Mouse (Mus musculus): ENCODE measurements around the gene Sptbn4.

Gene Sptbn4

DNA sequence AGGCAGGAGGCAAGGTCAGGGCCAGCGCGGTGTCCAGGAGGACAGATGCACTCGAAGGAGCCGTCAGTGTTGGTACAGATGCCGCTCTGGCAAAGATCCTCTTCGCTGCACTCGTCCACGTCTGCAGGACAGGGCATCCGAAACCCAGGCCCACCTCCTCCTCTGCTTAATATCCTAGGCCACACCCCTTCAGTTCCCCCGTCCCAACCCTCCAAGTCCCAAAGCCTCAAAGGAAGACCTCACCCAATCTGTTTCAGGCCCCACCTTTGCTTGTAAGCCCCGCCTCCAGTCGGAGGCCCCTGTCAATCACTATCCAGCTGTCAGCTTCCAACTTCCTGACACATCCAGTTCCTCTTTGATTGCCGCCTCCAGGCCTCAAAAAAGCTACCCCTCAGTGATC, 125.2 kb downstream of the Sptbn4 start:
- DNase-seq: peak; percentile 97

DNA sequence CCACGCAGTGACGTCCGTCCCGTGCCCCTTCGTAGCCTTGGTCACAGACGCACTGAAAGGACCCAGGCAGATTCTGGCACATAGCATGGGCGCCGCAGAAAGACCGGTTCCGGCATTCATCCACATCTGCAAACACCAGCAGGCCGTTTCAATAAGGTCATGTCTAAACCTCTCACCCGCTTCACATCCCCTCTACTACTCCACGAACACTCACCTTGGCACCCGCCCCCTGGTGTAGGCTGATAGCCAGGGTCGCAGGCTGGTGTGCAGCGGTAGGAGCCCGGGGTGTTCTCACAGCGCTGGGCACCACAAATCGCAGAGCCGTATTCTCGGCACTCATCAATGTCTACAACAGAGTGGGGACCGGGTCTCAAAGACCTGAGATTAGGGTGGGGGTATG, 128.1 kb downstream of the Sptbn4 start:
- DNase-seq: peak; percentile 91

DNA sequence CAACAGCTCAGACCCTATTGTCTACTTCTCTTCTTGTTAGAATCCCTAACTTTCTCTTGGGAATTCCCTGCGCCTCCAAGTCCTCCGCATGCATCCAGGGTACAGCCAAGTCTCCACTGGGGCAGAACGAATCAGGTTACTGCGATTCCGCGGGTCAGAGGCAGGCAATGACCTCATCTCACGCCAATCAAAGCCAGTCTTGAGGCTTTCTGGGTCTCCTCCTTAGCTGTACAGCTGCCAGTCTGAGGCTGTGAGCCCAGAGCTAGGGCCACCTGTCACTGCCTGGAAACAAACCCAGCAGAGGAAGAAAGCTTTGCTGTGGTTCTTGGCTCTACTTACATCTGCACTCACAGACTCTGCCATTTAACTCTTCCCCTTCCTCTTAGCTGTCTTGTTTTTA, 131.5 kb downstream of the Sptbn4 start:
- peak; percentile 99 for DNase-seq

DNA sequence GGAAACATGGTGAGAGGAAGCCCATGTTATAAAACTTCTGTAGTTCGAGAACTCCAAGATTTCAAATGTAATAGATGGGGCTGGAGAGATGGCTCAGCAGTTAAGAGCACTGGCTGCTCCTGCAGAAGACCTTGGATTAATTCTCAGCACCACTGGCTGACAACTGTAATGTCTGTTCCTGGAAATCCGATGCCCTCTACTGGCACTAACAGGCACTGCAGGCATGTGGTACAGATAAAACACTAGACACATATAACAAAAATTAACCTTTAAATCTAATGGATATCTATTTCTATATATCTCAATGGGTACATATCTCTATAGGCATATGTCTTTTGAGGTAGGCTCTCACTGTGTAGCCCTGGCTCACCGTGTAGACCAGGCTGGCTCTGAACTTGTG, 133.1 kb downstream of the Sptbn4 start:
- no peak for DNase-seq

DNA sequence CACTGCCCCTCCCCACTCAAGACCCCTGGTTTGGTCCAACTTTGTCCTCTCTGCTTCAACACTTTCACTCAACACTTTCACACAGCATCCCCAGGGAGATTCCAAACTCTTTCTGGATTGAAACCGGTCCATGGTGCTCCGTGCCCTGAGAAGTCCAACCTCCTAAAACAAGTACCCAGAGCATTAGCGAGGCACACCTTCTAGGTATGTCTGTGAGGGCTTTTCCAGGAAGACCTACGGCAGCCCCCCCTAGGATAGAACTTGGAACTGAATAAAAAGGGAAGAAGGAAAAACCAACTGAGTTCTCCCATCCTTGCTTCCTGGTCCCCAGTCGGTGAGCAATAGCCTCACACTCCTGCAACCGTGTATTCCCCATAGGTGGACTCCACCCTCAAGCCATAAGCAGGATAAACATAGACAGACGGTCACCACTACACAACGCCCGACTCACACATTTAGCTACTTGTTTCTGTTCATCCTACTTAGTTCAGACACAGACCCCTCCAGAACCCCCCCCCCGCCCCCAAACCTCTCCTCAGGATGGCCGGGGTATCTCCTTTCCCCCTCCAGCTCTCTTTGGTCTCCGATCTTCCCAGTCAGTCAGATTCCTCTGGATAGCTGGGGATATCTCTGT, 135.7 kb downstream of the Sptbn4 start:
- DNase-seq: peak; percentile 85

DNA sequence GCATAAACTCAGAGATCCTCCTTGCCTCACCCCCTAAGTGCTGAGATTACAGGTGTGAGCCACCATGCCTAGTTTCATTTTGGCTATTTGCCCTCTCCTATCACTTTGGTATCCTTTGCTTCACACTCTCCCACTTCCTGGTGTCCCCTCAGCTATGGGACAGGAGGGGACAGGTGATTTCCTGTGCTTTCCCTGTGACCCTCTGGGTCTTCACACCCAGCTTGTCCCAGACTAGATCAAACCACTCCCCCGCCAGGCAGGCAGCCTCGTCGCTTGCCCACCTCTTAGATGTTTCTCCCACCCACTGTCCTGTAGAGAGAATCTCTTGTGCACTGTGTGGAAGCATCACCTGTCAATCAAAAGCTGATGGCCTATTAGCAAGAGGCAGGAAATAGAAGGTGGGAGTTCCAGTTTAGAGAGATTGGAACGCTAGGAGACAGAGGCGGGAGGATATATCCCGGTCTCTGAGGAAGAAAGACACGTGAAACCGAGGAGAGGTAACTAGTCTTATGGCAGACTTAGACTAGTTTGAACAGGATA, 136.4 kb downstream of the Sptbn4 start:
- peak; percentile 91 for DNase-seq

DNA sequence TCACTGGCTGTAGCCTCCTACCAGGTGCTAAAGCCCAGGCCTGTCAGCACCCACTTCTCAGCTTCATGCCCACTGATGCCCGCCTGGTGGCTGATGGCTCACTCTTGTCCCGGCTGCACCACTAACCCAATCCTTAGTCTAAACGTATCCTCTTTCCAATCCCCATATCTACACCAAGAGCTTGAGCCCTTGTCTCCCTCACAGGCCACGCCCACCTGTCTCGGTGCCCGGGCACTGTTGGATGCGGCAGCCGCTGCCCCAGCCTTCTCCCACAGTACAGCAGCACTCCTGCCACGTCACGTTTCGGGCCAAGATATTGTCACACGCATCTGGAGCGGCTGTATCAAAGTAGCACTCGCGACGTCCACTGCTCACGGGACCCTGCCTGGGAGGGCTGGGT, 137.2 kb downstream of the Sptbn4 start:
- DNase-seq: peak; percentile 97

DNA sequence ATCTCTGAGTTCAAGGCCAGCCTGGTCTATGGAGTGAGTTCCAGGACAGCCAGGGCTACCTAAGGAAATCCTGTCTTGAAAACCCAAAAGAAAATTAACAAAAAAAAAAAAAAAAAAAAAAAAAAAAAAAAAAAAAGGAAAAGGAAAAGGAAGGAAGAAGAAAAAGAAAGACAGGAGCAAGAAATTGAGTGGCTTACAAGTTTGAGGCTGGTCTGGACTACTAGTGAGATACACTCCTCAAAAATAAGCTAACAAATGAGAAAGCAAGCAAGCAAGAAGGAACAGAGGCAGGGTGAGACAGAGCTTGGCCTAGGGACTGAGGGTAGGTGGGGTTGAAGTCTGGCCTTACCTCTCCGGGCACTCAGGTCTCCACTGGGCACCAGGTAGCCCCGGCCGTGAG, 137.7 kb downstream of the Sptbn4 start:
- no peak for DNase-seq

DNA sequence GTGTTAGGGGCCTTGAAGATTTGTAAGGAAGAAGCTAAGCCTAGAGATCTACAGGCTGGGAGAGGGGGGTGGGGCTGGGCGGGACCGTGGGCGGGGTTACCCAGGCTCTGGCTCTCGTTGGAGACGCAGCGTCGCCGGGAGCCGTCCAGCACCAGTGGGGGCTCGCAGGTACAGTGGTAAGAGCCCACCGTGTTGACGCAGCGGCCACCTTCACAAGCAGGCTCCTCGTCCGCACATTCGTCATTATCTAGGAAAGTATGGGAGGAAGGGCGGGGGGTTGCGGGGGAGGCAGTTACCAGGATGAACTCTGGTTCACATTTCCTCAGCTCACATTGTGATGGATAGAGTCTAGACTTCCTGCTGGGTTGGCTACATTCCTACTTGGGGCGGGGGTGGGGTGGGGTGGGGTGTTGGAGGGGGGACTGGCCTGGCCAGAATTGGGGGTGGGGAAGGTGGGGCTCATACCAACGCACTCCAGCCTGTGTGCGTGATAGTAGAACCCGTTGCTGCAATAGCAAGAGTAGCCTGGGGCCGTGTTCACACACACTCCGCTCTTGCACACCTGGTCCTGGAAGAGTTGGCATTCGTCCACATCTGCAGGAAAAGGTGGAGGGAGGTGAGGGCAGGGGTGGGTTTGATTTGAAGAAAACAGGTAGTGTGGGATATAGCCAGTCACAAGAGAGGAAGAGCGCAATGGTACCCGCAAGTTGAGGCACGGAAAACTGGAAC, 138.5 kb downstream of the Sptbn4 start:
- DNase-seq: peak; percentile 96

DNA sequence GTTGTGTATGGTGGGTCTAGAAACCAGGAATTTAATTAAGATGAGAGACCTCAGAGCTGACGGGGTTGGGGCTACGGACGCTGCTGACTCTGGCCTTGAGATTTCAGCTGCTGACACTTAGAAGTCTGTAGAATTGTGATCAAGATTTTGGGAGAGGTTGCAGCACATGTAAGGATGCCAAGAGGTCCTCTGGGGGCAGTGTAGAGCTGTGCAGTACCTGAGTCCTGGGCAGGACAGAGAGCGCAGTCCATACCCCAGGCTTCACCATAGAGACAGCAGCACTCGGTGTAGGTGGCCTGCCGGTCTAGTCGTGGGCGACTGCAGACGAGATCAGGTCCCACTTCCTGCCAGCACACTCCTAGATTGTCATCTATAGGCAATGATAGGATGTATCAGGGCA, 139.9 kb downstream of the Sptbn4 start:
- peak; percentile 87 for DNase-seq
